Mouse (Mus musculus): ENCODE data around the gene Ccdc154. TPM values are rescaled to one million over a fixed set of nuclear protein-coding genes. Genes with fewer than 3 reads are reported as not detected.
"Not testable (repeated sequence)": the region's sequence is repeated elsewhere in the genome, so short reads cannot be mapped to it uniquely, and the experiment has no call there.

Ccdc154 gene
- polyA plus RNA-seq (2014; fragmentation: Nextera tagmentation; extraction: Ambion mirVana) = 0.08 TPM in 1 of 2 replicates, not detected in the other

DNA sequence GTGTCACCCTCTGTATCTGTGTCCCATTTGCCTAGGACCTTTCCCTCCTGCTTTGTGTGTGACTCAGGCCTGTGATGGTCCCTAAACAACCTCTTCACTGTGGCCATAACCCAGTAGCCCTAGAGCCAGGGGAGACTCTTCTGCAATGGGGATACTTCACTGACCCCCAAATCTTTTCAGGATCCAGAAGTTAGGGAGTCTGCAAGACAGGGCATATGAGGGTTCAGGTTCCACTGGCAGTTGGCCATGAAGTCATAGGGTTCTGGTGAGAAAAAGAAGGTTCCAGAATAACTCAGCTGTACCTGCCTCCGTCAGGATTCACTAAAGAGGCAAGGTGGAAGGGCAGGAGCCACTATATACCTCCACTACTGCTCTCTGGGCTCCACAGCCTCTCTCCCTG lies at the start of gene Ccdc154:
TSS of gene Ccdc154 (plus strand) at position 301 of the 400 bp plus-strand sequence.
- DNase-seq (ENCODE audit: low spot score) = no peak
- WGBS = 100% methylated on average over 1 of the region's 1 CpGs
- no peaks in the 10 kb centered on the region for H3K27me3 ChIP-seq (ENCODE audit: control insufficient read depth, insufficient read depth, low read length)
- H3K4me2 ChIP-seq (ENCODE audit: low read depth, low read length, severe bottlenecking) = no peak within 1 kb of the TSS
- H3K4me3 ChIP-seq (ENCODE audit: low read depth, low read length) = no peak within 1 kb of the TSS
- no peaks in the 10 kb centered on the region for H3K9me3 ChIP-seq (ENCODE audit: control insufficient read depth, low read length)
- no peak within 1 kb of the TSS for H3K9ac ChIP-seq (ENCODE audit: low read length)
- no peak for ATAC-seq (replicated peaks; ENCODE audit: low FRiP score)
- H3K36me3 ChIP-seq (ENCODE audit: control insufficient read depth, insufficient read depth, low read length) = no peaks in the 10 kb centered on the region; the same call in 1 of the 2 replicates
- no peaks in the 10 kb centered on the region for H3K4me1 ChIP-seq (replicated peaks; ENCODE audit: control insufficient read depth, insufficient read depth, low read length)
- H3K27ac ChIP-seq (ENCODE audit: low read depth, low read length) = no peak within 1 kb of the TSS

GRCm38 (mm10) chr17:25114908-25115645 lies 47.2 kb upstream of the Ccdc154 start:
- H3K27me3 ChIP-seq (ENCODE audit: control insufficient read depth, insufficient read depth, low read length) = no peaks in the 10 kb centered on the region
- DNase-seq (ENCODE audit: low spot score) (no peak), ATAC-seq (replicated peaks; ENCODE audit: low FRiP score) (no peak)
- peaks cover 2% of the 10 kb centered on the region; the same call in 1 of the 2 replicates for H3K4me1 ChIP-seq (replicated peaks; ENCODE audit: control insufficient read depth, insufficient read depth, low read length)
- no peaks in the 10 kb centered on the region for H3K36me3 ChIP-seq (ENCODE audit: control insufficient read depth, insufficient read depth, low read length)
- peak overlapping the region; percentile 84 for H3K9ac ChIP-seq (ENCODE audit: low read length)
- peak overlapping the region; percentile 99 for H3K4me2 ChIP-seq (ENCODE audit: low read depth, low read length, severe bottlenecking)
- no peaks in the 10 kb centered on the region for H3K9me3 ChIP-seq (ENCODE audit: control insufficient read depth, low read length)
- H3K4me3 ChIP-seq (ENCODE audit: low read depth, low read length) = peak overlapping the region; percentile 54
- 11% methylated on average over 23 of the region's 23 CpGs for WGBS
- peak overlapping the region; percentile 68; the same call in 1 of the 2 replicates for H3K27ac ChIP-seq (ENCODE audit: low read depth, low read length)

DNA sequence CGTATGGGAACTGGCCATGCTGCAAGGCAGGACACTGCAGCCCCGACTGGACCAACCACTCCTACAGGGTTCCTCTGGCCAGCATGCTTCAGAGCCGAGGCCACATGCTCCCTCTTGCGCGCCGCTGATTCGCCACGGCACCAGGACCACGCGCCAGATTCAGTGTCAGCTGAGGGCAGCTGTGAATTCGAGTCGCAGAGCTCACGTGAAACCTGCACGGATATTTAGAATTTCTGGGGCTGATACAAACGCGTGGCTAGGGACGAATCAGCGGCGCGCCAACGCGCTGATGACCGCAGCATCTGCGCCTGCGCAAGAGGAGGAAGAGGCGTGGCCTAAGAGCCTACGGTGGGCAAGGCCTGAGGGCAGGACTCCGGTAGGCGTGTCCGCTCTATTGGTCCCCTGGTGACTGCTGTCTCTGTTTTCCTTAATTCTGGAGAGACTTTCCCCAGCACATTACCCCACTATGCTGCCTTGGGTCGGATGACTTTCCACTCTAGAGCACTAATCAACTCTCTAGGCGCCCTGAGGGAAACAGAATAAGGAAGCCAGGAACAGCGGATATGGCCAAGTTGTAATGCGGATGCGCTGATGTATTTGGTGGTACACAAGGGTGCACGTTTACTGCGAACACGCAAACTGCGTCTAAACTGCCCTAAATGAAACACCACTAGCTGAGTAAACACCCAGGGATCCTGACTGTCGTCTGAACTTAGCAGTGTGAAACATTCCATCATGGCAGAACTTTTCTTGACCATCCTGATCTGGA lies 46.4 kb upstream of the Ccdc154 start, which contains the start of gene Telo2:
TSS of gene Telo2 (minus strand) at position 304 of the 769 bp plus-strand sequence.
- ATAC-seq (replicated peaks; ENCODE audit: low FRiP score) = peak; percentile 94
- DNase-seq (ENCODE audit: low spot score) = peak; percentile 93
- peak within 1 kb of the TSS; percentile 84 for H3K9ac ChIP-seq (ENCODE audit: low read length)
- peak within 1 kb of the TSS; percentile 54 for H3K4me3 ChIP-seq (ENCODE audit: low read depth, low read length)
- peak within 1 kb of the TSS; percentile 99 for H3K4me2 ChIP-seq (ENCODE audit: low read depth, low read length, severe bottlenecking)
- peak within 1 kb of the TSS; percentile 68 for H3K27ac ChIP-seq (ENCODE audit: low read depth, low read length)
- H3K9me3 ChIP-seq (ENCODE audit: control insufficient read depth, low read length) = no peaks in the 10 kb centered on the region
- no peaks in the 10 kb centered on the region for H3K36me3 ChIP-seq (ENCODE audit: control insufficient read depth, insufficient read depth, low read length)
- WGBS = 5% methylated on average over 40 of the region's 40 CpGs
- H3K27me3 ChIP-seq (ENCODE audit: control insufficient read depth, insufficient read depth, low read length) = no peaks in the 10 kb centered on the region
- H3K4me1 ChIP-seq (replicated peaks; ENCODE audit: control insufficient read depth, insufficient read depth, low read length) = peaks cover 2% of the 10 kb centered on the region; the same call in 1 of the 2 replicates

GRCm38 (mm10) chr17:25117263-25117662 lies 45.0 kb upstream of the Ccdc154 start:
- ATAC-seq (replicated peaks; ENCODE audit: low FRiP score) = no peak
- 33% methylated on average over 4 of the region's 4 CpGs for whole genome bisulfite sequencing
- H3K27ac ChIP-seq (ENCODE audit: low read depth, low read length) = no peak overlapping the region

DNA sequence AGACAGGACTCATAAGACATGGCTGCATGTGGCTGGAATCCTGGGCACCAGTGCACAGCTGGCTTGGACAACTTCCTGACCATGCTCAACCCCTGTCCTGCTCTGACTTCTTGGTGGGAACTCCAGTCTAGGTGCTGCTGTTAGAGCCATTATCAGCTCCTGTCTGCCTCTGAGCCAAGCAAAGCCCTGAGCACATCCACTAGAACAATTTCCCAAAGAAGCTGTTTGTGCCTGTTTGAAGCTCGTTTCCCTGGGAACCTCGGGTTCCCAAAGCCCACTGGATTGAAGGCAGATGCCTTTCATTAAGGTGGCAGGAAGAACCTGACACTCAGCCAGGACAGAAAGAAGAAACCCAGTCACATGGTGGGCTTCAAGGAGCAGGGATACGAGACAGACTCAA lies 41.9 kb upstream of the Ccdc154 start, which contains the start of gene Ptx4:
TSS of gene Ptx4 (plus strand) at position 355 of the 400 bp plus-strand sequence.
- no peak within 1 kb of the TSS for H3K27ac ChIP-seq (ENCODE audit: low read depth, low read length)
- H3K4me2 ChIP-seq (ENCODE audit: low read depth, low read length, severe bottlenecking) = no peak within 1 kb of the TSS
- H3K9me3 ChIP-seq (ENCODE audit: control insufficient read depth, low read length) = no peaks in the 10 kb centered on the region
- H3K27me3 ChIP-seq (ENCODE audit: control insufficient read depth, insufficient read depth, low read length) = no peaks in the 10 kb centered on the region
- ATAC-seq (replicated peaks; ENCODE audit: low FRiP score) (no peak), DNase-seq (ENCODE audit: low spot score) (no peak)
- no peaks in the 10 kb centered on the region for H3K36me3 ChIP-seq (ENCODE audit: control insufficient read depth, insufficient read depth, low read length)
- no peak within 1 kb of the TSS for H3K9ac ChIP-seq (ENCODE audit: low read length)
- WGBS = 43% methylated on average over 3 of the region's 3 CpGs
- H3K4me1 ChIP-seq (replicated peaks; ENCODE audit: control insufficient read depth, insufficient read depth, low read length) = 0 out of 2 replicates have a peak, but pooled peaks cover 2% of the 10 kb centered on the region
- no peak within 1 kb of the TSS for H3K4me3 ChIP-seq (ENCODE audit: low read depth, low read length)

More at GRCm38 (mm10) chr17:25117263-25117662, 45.0 kb upstream of the Ccdc154 start:
- DNase-seq (ENCODE audit: low spot score) = no peak
- peaks cover 2% of the 10 kb centered on the region; the same call in 1 of the 2 replicates for H3K4me1 ChIP-seq (replicated peaks; ENCODE audit: control insufficient read depth, insufficient read depth, low read length)
- H3K27me3 ChIP-seq (ENCODE audit: control insufficient read depth, insufficient read depth, low read length) = no peaks in the 10 kb centered on the region
- H3K9me3 ChIP-seq (ENCODE audit: control insufficient read depth, low read length) = no peaks in the 10 kb centered on the region
- no peaks in the 10 kb centered on the region for H3K36me3 ChIP-seq (ENCODE audit: control insufficient read depth, insufficient read depth, low read length)
- H3K4me3 ChIP-seq (ENCODE audit: low read depth, low read length) = no peak overlapping the region
- H3K4me2 ChIP-seq (ENCODE audit: low read depth, low read length, severe bottlenecking) = no peak overlapping the region
- no peak overlapping the region for H3K9ac ChIP-seq (ENCODE audit: low read length)

DNA sequence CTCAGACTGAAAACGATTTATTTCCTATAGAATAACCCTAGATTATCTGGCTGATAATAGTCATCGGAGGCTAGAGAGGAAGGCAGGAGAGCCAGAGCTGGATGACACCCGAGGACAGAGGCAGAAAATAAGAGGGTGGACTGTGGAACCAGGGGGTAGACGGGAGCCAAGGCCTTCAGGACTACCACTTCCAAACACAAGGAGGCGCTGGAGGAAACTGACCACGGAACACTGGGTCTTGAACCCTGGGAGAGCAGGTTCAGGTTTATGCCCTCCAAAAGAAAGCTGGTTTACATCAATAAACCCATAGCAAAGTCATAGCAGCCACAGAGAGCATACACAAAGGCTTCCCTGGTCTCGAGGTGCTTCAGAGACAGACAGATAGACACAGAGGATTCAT lies 38.3 kb upstream of the Ccdc154 start:
- Histone ChIP-seq H3K4me1 (replicated peaks; ENCODE audit: control insufficient read depth, insufficient read depth, low read length) (no peaks in the 10 kb centered on the region), H3K36me3 (ENCODE audit: control insufficient read depth, insufficient read depth, low read length) (no peaks in the 10 kb centered on the region), H3K9ac (ENCODE audit: low read length) (no peak overlapping the region), H3K27me3 (ENCODE audit: control insufficient read depth, insufficient read depth, low read length) (no peaks in the 10 kb centered on the region), H3K27ac (ENCODE audit: low read depth, low read length) (no peak overlapping the region), H3K4me3 (ENCODE audit: low read depth, low read length) (no peak overlapping the region), H3K9me3 (ENCODE audit: control insufficient read depth, low read length) (no peaks in the 10 kb centered on the region), H3K4me2 (ENCODE audit: low read depth, low read length, severe bottlenecking) (no peak overlapping the region)
- ATAC-seq (replicated peaks; ENCODE audit: low FRiP score) (no peak), DNase-seq (ENCODE audit: low spot score) (no peak)
- 31% methylated on average over 7 of the region's 7 CpGs for WGBS

DNA sequence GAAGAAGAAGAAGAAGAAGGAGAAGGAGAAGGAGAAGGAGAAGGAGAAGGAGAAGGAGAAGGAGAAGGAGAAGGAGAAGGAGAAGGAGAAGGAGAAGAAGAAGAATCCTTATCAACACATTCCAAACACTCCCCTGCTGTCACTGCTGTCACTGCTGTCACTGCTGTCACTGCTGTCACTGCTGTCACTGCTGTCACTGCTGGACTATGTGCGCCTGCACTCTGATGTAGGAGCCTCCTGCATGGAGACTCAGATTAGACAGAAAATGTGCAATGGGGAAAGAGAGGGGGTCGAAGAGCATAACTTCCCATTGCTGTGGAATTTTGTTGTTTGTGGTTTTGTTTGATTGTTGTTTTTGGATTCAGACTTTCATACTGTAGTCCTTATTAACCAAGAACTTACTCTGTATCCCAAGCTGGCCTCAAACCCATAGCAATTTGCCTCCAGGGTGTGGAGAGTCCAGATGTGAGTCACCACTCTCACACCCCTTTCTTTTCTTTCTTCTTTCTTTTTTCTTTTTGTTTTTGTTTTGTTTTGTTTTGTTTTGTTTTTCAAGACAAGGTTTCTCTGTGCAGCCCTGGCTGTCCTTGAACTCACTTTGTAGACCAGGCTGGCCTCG lies 36.7 kb upstream of the Ccdc154 start:
- H3K4me2 ChIP-seq (ENCODE audit: low read depth, low read length, severe bottlenecking); H3K27me3 ChIP-seq (ENCODE audit: control insufficient read depth, insufficient read depth, low read length); DNase-seq (ENCODE audit: low spot score); H3K9ac ChIP-seq (ENCODE audit: low read length); H3K27ac ChIP-seq (ENCODE audit: low read depth, low read length); ATAC-seq (replicated peaks; ENCODE audit: low FRiP score); H3K4me3 ChIP-seq (ENCODE audit: low read depth, low read length); H3K4me1 ChIP-seq (replicated peaks; ENCODE audit: control insufficient read depth, insufficient read depth, low read length); H3K9me3 ChIP-seq (ENCODE audit: control insufficient read depth, low read length); H3K36me3 ChIP-seq (ENCODE audit: control insufficient read depth, insufficient read depth, low read length): not testable (repeated sequence)
- 71% methylated on average over 3 of the region's 3 CpGs for WGBS

DNA sequence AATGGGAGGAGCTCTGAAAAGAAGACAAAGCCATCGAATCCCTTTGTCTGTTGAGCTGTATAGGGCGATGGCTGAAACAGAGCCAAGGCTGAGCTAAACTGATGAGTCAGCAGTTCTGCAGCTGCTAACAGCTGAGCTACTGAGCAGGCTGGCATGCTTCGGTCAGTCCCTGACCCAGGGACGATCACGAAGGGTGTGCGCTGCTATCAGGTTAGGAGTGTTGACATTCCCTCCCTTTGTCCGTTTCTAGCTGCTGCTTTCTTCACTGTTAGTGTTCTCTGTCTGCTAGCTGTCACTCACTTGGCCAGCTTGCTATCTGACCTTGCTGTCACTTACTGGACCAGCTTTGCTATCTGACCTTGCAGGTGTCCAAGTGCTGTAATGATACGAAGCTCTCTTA lies 35.2 kb upstream of the Ccdc154 start:
- H3K4me2 ChIP-seq (ENCODE audit: low read depth, low read length, severe bottlenecking) = no peak overlapping the region
- WGBS = 67% methylated on average over 8 of the region's 8 CpGs
- DNase-seq (ENCODE audit: low spot score) = no peak
- no peaks in the 10 kb centered on the region for H3K9me3 ChIP-seq (ENCODE audit: control insufficient read depth, low read length)
- no peak overlapping the region for H3K9ac ChIP-seq (ENCODE audit: low read length)
- H3K4me1 ChIP-seq (replicated peaks; ENCODE audit: control insufficient read depth, insufficient read depth, low read length) = no peaks in the 10 kb centered on the region
- H3K36me3 ChIP-seq (ENCODE audit: control insufficient read depth, insufficient read depth, low read length) = no peaks in the 10 kb centered on the region
- H3K27ac ChIP-seq (ENCODE audit: low read depth, low read length) = no peak overlapping the region
- H3K27me3 ChIP-seq (ENCODE audit: control insufficient read depth, insufficient read depth, low read length) = no peaks in the 10 kb centered on the region
- no peak overlapping the region for H3K4me3 ChIP-seq (ENCODE audit: low read depth, low read length)
- no peak for ATAC-seq (replicated peaks; ENCODE audit: low FRiP score)

All from forebrain, embryonic 11.5 days (tissue).